Mouse (Mus musculus) liver, adult (tissue): ENCODE measurements around the gene Mthfd1l.

ENCODE experiments used
- GATA4 ChIP-seq: IDR thresholded peaks from 2 replicates; pipeline ENCODE4 v1.6.1; 2014; ENCODE audit warnings: mild to moderate bottlenecking, low read length; ENCODE audit not compliant: insufficient replicate concordance

Gene Mthfd1l

DNA sequence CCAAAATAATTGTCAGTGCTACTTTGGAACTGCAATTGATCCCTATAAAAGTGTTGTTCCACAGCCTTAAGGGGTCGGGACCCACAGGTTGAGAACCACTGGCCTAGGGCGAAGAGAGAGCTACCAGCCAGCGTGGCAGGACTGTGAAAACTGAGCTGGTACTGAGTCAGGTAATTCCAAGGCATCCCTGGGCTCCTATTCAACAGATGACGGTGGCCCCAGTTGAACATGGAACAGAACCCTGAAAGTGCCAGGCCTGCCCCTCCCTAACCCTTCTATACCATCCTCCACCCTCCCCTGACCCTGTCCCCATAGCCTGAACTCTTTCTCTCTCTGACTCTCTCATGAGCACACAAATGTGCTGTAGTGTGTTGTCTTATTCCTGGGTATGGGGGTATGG is 77.3 kb downstream of the Mthfd1l start:
- TF ChIP-seq GATA4 = no peak

DNA sequence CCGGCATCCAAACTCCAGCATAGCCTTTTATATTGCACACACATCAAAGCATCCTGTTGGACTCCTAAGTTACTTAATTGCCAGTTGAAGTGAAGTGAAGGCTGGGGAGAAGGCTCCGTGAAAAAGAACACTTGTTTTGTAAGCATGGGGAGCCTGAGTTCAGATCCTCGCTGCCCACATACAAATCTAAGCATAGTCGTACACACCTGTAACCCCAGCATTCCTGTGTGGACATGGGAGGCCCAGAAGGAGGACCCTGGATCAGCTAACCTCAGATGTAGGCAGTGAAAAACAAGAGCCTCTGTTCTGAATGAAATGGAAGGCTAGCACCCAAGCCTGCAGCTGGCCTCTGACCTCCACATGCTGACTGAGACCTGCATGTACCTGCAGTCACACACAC is 79.8 kb downstream of the Mthfd1l start:
- no peak for TF ChIP-seq GATA4

DNA sequence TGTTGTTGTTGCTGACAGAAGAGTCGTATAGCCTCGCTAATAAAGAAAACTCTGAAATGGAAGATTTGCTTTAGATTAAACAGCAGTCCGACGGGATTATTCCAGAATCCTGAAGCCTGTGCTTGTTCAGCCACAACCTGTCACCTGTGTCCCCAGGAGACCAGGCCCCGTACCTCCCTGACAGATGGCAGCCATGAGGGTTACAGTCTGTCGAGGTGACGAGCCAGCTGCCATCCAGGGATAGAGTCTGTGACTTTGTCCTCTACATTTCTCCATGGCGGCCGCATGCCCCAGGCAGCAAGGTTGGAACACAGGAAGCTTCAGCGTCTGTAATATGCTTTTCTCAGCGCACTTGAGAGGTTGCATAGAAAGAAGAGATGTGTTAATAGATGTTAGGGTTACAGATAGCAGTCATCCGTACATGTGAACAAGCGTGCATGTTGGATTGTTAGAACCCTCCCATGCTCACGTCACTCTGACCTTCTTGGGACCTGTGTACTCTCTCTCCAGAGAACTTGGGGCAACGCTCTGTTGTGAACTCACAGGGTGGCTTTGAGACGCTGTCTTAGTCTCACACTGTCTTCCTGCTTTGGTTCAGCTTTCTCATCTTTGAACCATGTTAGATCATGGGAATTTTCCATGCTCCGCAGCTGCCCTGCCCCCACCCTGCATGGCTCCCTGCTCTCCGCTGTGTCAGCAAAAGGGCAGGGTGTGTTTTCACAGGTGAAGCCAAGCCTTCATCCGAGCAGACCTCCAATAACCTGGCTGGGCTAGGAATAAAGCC is 80.6 kb downstream of the Mthfd1l start:
- no peak for TF ChIP-seq GATA4

DNA sequence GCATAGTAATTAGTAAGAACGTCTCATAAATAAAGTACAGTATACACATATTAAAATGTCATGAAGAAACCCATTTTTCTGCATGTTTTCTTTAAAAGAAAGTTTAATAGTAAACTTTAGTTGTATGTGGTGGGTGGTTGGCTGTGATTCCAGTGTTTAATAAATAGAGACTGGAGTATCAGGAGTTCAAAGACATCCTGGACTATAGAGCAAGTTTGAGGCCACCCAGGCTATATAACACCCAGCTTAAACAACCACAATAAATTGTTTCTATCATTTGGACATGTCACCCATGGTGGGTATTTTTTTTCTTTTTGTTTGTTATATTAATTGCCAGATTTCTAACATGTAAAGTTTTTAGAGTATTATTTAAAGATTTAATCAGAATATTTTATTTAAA is 81.7 kb downstream of the Mthfd1l start:
- no peak for TF ChIP-seq GATA4

DNA sequence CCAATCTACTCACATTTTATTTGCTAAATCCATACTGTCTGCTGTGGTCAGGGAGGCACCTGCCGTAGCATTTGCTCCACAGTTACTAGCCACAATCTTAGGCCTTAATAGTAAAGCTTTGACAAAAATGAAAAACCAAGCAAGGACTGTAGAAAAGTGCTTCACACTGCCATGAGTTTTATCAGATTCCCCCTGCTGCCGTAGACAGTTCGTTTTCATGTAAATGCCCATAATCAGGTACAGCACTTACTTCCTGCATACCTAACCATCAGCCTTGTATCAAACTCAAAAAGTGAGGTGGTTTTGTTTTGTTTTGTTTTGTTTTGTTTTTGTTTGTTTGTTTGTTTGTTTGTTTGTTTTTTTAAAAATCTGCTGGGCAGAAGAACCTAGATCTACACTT is 84.5 kb downstream of the Mthfd1l start:
- no peak for TF ChIP-seq GATA4

DNA sequence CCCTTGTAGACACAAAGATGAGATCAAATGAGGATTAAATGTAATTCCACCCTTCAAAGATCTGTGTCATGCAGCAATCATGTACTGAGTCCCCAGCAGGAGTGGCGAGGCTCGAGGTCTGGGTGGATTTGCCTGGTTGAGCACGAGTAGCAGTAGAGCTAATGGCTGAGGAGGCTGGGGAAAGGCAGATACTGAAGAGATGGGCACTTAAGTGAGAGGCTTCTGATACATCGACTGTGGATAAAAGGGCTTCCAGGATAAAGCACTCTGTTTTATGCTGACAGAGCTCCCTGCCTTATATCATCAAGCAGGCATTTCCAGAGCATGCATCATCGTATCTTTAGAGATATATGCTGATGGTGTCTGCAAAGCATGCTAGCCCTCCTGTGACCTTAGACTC is 84.9 kb downstream of the Mthfd1l start:
- TF ChIP-seq GATA4 = no peak

DNA sequence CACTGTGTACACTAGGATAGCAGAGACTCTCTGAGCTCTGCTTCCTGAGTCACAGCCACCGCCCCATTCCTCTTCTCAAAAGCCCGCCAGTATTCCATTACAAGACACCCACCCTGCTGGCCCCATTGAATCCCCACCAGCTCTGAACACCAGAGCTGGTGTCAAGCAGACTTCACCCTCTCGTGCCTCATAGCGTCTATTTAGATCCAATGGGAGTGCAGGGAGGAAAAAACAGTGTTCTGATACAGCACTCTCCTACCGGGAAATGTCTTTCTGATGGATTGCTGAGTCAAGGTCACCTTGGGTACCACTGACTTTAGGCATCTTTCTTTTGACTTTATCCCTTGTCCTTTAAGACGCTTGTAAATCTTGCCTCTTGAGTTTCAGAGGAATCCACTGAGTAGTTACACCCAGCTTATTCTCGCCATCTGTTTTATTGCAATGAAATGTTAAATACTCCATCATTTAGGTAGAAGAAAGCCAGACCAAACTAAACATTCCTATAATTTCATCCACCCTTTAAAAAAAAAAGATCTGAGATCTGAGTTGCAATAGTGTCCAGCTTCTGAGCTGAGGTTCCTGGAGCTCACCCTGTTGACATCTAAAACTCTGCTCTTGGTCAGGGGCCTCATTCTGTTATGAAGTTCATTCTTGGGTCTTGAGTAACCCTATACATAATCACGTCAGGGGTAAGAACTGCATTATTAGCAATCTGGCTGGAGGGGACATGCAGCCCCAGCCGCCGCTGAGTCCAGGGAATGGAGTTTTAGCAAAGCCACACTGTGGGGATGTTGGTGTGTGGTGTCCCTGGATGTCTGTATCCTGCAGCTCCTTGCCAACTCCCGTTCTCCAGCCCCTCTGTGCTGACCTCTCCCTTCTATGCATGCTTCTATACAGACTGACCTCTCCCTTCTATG is 88.4 kb downstream of the Mthfd1l start:
- no peak for TF ChIP-seq GATA4

DNA sequence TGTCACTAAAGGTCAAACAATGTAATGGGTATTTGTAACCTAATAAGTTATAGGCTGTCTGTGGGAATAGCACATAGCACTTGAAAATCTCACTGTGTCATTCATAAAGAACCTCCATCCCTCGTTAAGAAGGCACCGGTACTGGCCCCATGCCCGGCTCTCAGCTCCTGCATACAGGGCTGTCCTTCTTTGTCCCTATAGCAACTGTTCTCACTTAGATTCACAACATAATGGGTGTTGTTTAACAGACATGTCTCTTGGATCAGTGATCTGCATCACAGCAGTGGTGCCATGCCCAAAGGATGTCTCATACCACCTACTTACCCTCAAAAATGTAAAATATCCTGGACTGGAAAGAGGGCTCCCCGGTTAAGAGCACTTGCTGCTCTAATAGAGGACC is 90.6 kb downstream of the Mthfd1l start:
- TF ChIP-seq GATA4 = no peak

DNA sequence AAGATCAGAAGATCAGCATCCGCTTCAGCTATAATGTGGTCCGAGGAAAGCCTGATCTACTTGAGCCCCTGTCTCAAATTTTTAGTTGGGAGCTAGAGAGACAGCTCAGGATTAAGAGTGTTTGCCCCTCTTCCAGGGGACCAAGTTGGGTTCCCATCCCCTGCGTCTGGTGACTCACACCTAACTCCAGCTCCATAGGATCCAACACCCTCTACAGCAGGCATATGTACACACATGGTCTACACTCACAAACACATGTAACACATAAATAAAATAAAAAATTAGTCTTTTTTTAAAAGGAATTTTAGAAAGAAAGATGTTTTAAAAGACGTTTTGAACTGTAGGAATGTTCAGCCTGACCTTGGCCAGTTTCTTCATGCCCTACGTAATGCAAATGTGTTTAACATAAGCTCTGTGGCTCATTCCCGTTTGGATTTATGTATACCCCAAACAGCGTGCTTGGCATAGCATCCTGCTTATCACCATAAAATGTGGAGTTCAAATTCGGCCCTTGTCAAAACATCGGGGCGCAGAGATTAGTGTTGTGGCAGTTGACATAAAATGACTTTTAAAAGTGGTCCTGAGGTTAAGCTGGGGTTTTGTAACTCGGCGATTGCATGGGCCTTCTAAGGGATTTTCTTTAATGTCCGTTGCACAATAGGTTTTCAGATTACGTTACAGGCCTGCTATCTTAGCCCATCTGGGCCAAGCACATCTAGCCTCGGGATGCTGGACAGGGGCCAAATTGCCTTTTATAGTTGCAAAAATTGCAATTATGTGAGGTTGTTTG is 92.6 kb downstream of the Mthfd1l start:
- TF ChIP-seq GATA4 = no peak

DNA sequence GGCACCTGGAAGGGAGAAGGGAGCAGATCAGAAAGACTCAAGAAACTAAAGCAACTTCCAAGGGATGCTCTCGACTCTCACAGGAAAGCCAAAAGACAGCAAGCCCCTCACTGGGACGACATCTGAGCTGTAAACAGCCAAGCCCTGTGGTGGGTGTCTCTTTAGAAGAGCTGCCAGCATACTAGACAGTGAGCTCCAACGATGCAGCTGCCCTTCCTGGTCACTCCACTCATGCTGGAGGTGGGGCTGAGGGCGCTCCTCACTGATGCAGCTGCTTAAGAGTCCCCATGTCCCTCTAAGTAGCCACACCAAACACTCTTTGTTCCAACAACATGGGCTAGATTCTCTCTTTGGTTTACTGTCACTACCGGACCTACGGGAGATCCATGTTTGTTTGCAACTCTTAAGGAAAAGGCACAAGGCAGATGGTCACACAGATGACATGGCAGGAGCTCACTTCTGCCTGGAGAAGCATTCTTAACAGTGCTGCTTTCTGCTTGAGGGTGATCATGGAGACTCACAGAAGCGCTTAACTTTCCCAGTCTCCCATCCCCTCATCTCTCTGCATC is 96.4 kb downstream of the Mthfd1l start:
- TF ChIP-seq GATA4 = no peak

DNA sequence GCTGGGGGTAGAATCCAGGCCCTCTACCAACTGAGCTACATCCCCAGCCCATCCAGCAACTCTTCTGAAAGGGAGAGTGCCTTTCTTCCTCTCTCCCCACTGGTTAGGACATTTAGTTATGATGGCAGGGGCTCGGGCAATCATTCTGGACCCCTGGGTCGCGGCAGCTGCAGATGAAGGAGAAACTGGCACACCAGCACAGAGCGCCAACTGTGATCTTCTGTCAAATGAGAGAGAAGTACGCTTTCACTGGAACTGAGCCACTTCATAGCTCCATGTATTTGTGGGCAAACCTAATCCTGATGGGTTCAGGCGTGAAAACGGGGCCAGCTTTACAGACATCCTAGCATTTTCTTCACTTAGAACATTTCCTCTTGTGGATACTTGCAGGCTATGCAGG is 97.1 kb downstream of the Mthfd1l start:
- TF ChIP-seq GATA4 = no peak

DNA sequence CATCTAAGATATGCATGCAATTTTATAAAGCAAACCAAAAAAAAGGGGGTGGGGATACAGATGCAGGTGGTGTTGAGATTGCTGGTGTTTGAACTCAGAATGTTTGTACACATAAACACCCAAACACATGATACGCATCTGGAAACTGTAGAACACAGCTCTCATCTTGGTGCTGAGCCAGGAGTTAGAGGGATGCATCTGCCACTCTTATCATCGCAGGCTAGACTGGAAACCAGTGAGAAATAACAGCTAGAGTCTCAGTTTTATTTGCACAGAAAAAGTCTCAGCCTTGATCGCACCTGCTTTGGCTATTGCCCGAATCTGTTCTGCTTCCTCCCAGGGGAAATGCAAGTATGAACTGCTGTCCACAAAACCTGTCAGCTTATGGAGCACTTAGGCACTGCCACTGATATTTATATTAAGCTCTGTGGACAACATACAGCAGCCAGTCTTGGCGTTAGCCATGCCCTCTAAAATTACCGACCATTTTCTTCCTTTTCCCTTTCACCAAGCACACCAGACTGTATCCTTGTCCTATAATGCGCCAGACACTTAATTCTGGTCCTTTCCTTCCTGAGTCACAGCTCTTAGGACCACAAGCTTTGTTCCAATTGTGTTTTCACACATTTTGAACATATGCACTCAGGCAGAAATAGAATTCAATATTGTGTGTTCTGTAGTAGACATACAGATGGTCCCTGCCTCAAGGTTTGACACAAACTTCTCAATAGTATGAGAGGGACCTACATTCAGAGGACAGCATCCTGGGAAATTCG is 98.3 kb downstream of the Mthfd1l start:
- no peak for TF ChIP-seq GATA4

DNA sequence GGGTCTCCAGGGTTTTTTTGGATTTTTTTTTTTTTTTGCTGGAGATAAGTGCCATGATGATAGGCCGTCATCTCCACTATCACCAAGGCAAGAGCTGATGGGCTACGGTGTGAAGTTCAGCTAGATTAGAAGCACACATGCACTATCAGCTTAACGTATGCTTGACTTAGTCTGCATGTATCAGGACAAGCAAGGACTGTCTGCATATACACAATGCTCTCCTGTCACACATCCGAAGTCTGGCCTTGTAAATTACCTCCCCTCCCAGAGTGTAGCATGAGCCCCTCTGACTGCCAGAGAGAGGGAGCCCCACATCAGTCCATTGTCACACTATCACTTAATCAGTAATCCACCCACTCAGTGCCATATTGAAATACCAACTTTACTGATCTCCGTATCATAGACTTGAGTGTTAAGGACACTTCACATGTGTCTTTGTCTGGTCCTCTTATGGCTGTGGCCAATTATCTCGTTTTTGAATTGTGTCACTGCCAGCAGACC is 99.0 kb downstream of the Mthfd1l start:
- no peak for TF ChIP-seq GATA4

DNA sequence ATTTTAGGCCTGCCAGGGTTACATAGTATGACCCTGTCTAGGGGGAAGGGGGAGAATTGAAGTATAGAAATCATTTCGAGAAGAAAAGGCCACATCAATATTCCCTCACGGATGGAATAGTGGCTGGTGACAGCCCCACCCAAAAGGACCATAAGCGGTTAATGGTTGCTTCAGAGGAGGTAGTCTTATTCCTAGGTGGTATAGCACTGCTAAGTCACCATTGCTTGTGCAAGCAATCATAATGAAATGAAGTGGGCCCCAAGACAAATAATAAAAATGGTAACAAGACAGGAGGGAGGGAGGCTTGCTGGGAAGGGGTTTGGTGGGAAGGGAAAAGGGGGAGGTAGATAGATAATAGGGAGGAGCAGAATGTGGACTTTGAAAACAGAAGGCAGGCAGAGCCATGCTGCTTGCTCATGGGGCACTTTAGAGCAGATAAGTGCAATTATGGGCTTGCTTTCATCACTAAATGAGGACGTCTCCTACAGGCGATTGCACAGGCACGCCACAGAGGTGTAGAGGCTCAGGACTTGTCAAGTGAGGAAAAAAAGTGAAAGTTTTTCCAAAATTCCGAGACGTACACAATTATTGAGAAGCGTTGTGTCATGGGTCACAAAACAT is 105.4 kb downstream of the Mthfd1l start:
- TF ChIP-seq GATA4 = no peak
